Mouse (Mus musculus) cerebellum, adult 11 months (tissue): Measurements from ENCODE around the gene Krtap8-1.

Source experiments
- DNase-seq: peaks from one replicate; pipeline ENCODE4 v3.0.0; 2022

The Krtap8-1 gene

GRCm38 (mm10) chr16:89487852-89488251, at the start of gene Krtap8-1:
Gene Krtap8-1, minus strand, starts transcription at chr16:89487952.
- DNase-seq = no peak

DNA sequence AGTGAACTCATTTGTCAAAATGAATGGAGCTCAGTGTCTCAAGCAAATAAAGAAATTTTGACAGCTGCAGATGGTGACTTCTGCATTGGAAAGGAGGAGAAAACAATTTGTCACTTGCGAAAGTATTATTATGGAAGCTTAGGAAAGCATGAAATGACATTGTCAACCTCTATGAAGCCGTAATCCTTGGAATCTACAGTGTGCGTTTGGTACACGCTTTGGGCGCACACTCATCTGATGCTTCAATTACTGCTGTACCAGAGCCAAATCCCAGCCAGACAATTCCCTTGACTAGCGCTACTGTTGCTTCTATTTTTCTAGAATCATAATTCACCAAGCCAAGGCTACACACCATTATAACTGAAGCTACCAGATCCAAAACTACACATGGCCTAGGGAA, 49.6 kb upstream of the Krtap8-1 start:
- no peak for DNase-seq

DNA sequence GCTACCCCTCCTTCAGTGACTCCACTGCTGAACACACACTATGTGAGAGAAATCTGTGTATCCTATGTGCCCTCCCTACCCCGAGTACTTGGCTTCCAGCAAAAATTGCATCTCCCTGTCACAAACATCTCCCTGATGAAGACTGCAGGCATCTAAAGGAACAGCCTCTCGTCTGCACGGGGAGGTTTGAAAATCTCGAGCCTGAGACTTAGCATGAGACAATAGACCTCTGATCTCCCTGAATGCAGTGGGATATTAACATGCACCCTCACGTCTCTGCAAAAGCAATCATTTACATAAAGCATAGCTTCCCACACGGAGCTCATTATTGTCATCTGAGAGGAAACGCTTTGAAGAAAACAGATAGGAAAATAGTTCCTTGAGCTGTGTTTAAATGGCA, 42.8 kb upstream of the Krtap8-1 start:
- DNase-seq = no peak

- no peak for DNase-seq
These were observed 42.1 kb upstream of the Krtap8-1 start for GRCm38 (mm10) chr16:89529846-89530245.

- no peak for DNase-seq
These were observed 40.6 kb upstream of the Krtap8-1 start for GRCm38 (mm10) chr16:89528380-89528779.

GRCm38 (mm10) chr16:89520996-89521395, 33.2 kb upstream of the Krtap8-1 start:
- no peak for DNase-seq

GRCm38 (mm10) chr16:89520555-89520954, 32.8 kb upstream of the Krtap8-1 start:
- no peak for DNase-seq

DNA sequence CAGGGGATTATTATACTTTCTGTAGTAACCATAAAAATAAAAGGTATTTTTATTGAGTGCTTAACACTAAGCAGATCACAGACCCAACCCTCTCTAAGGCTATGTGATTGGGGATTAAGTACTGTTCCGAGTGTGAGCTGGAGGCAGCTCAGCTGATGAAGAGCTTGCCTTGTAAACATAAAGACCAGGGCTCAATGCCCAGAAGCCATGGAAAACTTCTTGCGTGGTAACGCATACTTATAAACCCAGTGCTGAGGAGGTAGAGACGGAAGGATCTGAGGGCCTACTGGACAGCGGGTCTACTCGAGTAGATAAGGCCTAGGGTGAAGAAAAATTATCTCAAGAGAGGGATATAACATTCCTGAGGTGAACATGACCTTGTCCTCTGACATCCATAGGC, 32.3 kb upstream of the Krtap8-1 start:
- no peak for DNase-seq

- DNase-seq = no peak
These were observed 29.9 kb upstream of the Krtap8-1 start for GRCm38 (mm10) chr16:89517635-89518034.

DNA sequence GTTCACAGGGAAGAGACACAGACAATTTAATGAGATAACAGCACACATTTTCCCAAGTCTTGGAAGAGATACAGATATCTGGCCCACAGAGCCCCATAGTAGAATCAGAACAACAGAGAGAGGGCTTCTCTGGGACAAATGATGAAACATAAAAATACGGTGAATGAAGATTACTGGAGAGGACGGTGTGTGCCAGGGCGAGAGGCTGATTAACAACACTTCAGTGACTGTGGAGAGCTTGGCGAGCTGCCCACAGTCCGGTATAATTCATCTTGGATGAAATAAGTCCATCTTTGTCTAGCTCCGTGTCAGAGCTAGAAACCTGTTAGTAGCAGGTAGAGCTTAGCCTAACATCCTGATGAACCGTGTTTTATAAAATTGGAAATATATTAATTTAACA, 25.7 kb upstream of the Krtap8-1 start:
- no peak for DNase-seq

DNA sequence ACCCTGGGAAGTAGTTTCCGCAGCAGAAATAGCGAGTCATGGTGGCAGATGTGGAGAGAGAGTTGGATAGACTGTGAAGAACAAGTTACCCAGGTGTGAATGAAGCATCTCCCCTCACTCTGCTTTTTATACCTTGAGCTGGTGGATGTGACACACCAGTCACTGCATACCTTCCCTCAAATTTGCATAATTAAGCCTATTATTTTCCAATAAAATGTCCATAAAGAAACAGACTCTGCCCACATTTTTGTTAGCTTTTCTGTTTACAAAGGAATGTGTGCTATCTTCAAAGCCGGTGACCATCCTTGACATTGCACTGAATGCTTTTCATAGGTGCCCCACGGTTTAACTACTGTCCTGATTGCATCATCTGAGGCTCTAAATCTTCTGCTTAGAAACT, 20.5 kb upstream of the Krtap8-1 start, which contains the start of gene Krtap7-1:
Gene Krtap7-1, minus strand, starts transcription at position 101 of the 400 bp plus-strand sequence.
- no peak for DNase-seq

DNA sequence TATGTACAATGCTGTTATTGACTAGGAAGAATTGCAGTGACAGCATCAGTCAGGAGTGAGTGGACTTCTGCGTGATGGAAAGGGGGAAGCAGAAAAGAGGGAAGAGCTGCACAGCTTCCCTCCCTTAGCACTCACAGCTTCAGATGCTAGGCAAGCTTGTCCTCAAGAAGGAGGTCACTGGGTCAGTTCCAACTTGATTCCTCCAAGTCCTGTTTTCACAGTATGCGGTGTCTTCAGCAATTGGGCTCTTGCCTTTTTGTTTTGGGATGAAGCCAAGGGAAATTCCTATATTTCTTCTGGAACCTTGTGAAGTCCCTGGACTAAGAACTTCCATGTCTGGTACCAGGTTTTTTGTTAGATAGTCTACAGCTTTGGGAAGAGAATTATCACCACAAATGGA, 15.8 kb upstream of the Krtap8-1 start:
- DNase-seq = no peak

DNA sequence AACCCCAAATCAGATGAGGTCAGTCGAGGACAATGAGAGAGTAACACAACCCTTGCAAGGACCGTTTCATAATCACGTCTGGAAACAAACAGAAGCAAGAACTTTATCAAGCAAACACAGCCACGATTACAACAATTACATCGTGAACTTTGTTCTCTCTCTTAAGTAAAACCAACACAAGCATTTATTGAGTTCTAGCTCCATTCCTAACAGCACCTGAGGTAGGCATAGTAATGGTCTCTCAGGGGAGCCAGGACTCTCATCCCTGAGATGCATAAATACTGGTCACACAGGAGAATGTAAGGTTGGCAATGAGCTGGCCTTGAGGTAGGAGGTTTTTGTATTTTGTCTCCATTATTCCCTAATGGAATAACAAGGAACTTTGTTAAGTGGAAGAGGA, 14.1 kb upstream of the Krtap8-1 start:
- no peak for DNase-seq

- no peak for DNase-seq
These were observed 9.2 kb upstream of the Krtap8-1 start for GRCm38 (mm10) chr16:89497002-89497401.

DNA sequence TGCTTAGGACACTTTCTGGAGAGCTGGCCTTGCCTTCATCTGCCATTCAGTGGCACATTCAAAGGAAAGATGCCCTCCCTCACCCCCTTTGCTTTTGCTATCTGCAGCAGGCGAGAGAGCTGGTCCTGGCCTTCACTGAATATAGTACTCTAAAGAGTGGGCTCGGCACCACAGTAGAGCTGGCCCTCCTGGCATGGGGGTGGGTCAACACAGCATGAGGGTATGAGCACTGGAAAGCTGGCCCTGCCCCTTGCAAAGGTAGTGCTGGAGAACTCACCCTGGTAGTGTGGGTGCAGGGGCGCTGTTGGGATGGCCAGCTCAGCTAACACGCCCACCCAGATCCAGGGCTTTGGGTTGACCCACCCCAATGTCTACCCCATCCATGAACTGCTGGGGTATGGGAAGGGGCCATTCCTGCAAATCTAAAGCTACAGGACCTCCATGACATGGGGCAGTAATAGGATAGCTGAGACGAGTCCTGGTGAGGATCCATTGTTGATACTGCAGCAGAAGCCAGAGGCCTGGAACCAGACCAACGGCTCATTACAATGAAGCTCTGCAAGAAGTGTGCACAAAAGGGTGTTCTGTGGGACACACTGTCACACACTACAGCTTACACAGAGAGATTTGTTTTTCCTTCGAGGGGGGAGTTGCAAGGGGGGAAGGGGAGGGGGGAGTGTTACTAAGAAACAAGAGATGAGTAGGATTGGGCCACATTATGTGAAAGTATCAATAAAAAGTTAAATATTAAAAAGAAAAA, 7.8 kb upstream of the Krtap8-1 start:
- DNase-seq = no peak

DNA sequence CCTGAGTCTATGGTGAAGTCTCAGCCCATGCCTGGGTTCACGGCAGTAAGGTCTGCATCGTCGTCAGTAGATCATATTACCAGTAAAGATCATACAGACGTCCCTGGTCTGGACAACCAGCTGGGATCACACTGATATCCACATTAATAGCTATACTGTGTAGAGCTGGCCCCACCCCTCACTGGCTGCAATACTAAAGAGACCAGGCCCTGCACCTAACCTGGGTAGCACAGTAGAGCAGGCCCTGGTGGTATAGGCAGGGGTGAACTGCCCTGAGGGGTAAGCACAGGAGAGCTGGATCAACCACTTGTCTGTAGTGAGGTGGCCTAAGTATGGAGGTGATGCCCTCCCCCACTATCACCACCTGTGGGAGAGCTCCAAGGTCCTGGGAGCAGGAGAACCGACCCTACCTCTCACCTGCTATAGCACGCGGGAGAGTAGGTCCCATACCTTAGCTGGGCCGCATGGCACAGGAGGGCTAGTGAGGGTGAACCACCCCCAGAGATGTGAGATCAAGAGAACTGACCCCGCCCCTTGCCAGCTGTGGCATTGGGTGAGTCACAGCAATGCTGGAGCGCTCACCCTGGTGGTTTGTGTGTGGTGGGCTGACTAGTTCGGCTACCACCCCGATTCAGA, 10.0 kb downstream of the Krtap8-1 start:
- DNase-seq = no peak

DNA sequence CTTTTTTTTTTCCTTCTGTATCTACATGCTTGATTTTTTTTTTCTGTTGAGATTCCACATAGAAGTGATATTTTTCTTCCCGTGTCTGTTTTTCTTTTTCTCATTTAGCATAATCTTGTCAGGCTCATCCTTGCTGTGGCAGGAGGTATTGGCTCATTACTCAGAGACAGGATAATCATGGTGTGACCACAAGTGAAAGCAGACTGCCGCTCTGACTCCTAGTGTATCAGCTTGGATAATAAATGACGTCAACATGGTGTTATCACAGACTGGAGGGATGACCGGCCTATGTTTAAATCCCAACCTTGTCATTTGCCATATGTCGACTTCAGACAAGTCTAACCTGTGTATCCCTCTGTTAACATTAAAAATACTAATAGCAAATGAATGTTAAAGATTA, 26.6 kb downstream of the Krtap8-1 start:
- DNase-seq = no peak
